Mouse (Mus musculus): ENCODE measurements around the gene Tnnc1. TPM values are rescaled to one million over a fixed set of nuclear protein-coding genes. Genes with fewer than 3 reads are reported as not detected.

Gene Tnnc1
- total RNA-seq, 2 experiments from 2014 or later = 4,706 to 5,436 TPM

DNA sequence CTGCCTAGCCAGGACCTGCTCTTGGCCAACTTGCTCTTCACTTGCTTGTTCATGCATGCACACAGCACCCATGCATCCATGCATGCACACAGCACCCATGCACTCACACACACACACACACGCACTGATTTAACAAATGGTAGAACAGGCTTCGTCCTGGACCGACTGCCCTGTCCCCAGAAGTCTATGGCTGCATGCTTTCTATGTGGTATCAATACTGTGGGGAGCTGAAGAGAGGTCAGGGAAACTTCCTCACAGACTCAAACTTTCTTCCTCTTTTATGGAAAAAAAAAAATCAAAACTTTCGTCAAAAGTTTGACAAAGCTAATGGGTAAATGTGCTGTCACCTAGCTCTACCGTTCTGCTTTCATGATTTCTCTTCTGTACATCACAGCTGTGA is 24.6 kb upstream of the Tnnc1 start:
- intact Hi-C loops (cut with DNase I) = no loop called here
- DNase-seq = no peak

- intact Hi-C loops (cut with DNase I) = no loop called here
- DNase-seq = no peak
Measured at GRCm38 (mm10) chr14:31184195-31184594, 23.9 kb upstream of the Tnnc1 start.

GRCm38 (mm10) chr14:31186656-31187055 is 21.5 kb upstream of the Tnnc1 start:
- peak in 1 of 2 experiments; percentile 54 for DNase-seq
- intact Hi-C loops (cut with DNase I) = no loop called here

GRCm38 (mm10) chr14:31188771-31189181 is 19.3 kb upstream of the Tnnc1 start:
- DNase-seq = no peak
- intact Hi-C loops (cut with DNase I) = no loop called here

DNA sequence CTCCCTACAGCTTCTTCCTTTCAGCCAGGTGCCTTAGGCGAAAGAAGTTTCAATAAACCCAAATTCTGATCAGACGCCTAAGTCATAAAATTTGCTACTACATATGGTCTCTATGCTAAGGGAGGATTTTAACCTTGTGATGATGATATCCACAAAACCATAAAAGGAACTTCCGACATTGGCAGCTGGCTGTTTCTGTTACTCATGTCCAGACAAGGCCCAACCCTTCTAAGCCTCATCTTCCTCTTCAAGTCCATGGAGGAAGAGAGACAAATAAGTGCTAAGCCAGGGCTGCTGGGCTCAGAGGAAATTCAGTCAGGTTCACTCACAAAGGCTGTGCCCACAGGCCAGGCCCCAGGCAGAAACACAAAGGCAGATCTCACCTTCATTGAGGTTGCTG is 18.8 kb upstream of the Tnnc1 start:
- intact Hi-C loops (cut with DNase I) = no loop called here

DNA sequence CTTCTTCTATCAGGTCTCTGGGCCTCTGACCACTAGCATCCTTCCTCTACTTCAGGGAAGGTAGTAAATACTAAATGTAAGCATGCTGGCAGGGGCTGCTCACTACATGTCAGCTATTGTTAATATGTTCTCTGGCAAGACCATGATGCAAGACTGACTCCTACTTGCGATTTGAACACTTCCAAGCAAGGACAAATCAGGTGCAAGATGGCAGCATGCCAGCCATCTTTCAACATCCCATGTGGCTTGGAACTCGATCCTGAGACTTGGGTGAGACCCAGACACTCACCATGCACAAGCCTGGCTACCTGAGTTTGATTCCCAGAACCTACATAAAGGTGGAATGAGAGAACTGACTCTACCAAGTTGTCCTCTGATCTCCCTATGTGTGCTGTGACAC is 16.2 kb upstream of the Tnnc1 start:
- intact Hi-C loops (cut with DNase I) = no loop called here
- DNase-seq = no peak

More for the DNA sequence above, 18.8 kb upstream of the Tnnc1 start:
- DNase-seq = no peak

GRCm38 (mm10) chr14:31193791-31194190 is 14.3 kb upstream of the Tnnc1 start:
- intact Hi-C loops (cut with DNase I) = loop anchor here (2.0 kb wide), 1 partner anchor 63 kb away; the partner anchor contains the start of gene Nt5dc2
- DNase-seq = no peak

DNA sequence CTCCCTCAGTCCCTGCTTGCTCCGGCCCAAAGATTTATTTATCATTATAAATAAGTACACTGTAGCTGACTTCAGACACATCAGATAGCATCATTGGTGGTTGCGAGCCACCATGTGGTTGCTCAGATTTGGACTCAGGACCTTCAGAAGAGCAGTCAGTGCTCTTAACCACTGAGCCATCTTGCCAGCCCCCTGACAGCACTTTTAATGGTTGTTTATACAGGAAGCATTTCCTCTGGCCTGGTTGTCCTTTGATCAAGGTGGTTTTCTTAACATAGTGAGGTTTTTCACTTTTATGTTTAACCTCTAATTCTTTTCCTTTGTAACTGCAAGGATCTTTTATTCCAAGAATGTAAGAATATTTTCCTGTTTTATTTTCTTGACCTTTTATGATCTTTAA is 13.7 kb upstream of the Tnnc1 start:
- DNase-seq = no peak
- intact Hi-C loops (cut with DNase I) = loop anchor here (2.0 kb wide), 1 partner anchor 64 kb away; the partner anchor contains the start of gene Nt5dc2

GRCm38 (mm10) chr14:31194891-31195513 is 13.1 kb upstream of the Tnnc1 start:
- DNase-seq = peak; percentile 83 to 87
- intact Hi-C loops (cut with DNase I) = loop anchor here (2.0 kb wide), 1 partner anchor 64 kb away; the partner anchor contains the start of gene Nt5dc2

- intact Hi-C loops (cut with DNase I) = loop anchor here (2.0 kb wide), 1 partner anchor 65 kb away; the partner anchor contains the start of gene Nt5dc2
- no peak for DNase-seq
Measured at GRCm38 (mm10) chr14:31195521-31195920, 12.6 kb upstream of the Tnnc1 start.

- DNase-seq = no peak
Measured at GRCm38 (mm10) chr14:31195968-31196367, 12.1 kb upstream of the Tnnc1 start.

GRCm38 (mm10) chr14:31197547-31198516 is 10.3 kb upstream of the Tnnc1 start:
- DNase-seq = no peak
- intact Hi-C loops (cut with DNase I) = no loop called here

More at GRCm38 (mm10) chr14:31195968-31196367, 12.1 kb upstream of the Tnnc1 start:
- intact Hi-C loops (cut with DNase I) = loop anchor here (2.0 kb wide), 1 partner anchor 65 kb away; the partner anchor contains the start of gene Nt5dc2

DNA sequence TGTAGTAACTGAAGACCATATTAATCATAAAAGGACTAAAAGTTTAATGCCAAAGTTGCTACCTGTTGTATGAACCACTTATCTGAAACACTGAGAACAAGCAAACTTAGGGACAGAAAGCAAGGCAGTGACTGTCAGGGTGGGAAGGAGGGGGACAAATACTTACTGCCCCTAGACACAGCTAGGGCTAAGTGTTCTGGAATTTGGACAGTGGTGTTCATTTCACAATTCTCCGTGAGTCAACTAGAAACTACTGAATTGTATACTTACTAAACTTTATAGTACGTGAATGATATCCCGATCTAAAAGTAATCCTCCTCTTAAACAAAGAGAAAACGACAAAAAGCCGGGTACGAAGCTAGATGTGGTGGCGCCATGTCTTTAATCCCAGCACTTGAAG is 8.5 kb upstream of the Tnnc1 start:
- intact Hi-C loops (cut with DNase I) = no loop called here
- DNase-seq = no peak

- intact Hi-C loops (cut with DNase I) = no loop called here
Measured at GRCm38 (mm10) chr14:31200038-31200437, 8.1 kb upstream of the Tnnc1 start.

DNA sequence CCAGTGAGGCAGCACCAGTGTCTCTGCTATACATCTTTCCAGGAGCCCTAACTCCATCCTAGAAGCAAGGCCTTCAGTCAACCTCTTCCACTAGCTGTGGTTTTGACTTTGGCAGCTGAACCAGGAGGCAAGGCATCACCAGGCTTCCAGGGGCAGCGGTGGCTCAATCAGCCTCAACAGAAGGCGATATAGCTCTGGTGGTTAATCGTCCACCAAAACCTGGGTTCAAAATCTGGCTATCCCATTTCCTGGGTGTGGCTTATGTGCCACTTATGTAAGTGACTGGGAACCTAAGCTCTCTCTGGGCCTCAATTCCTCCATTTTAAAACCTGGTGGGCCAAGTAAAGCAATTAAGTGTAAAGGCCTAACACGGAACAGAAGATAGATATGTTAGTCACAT is 3.3 kb upstream of the Tnnc1 start:
- intact Hi-C loops (cut with DNase I) = no loop called here
- no peak for DNase-seq

More at GRCm38 (mm10) chr14:31200038-31200437, 8.1 kb upstream of the Tnnc1 start:
- no peak for DNase-seq

DNA sequence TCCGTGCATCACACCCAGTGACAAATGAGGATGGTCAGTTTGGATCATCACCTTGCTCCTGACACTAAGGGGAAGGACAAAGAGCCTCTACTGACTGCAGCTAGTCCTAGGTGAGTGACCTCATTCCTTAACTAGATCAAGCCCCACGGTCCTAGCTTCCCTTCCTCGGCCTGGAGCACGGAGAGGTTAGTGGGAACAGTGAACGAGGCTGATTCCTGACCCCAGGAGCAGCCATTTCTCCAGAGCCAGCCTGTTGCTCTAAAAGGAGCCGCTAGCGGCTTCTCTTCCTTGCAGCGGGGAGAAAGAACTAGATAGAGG is 2.9 kb upstream of the Tnnc1 start:
- intact Hi-C loops (cut with DNase I) = no loop called here
- no peak for DNase-seq

- intact Hi-C loops (cut with DNase I) = no loop called here
- peak; percentile 64 to 70 for DNase-seq
Measured at GRCm38 (mm10) chr14:31205562-31206467, 2.3 kb upstream of the Tnnc1 start.

DNA sequence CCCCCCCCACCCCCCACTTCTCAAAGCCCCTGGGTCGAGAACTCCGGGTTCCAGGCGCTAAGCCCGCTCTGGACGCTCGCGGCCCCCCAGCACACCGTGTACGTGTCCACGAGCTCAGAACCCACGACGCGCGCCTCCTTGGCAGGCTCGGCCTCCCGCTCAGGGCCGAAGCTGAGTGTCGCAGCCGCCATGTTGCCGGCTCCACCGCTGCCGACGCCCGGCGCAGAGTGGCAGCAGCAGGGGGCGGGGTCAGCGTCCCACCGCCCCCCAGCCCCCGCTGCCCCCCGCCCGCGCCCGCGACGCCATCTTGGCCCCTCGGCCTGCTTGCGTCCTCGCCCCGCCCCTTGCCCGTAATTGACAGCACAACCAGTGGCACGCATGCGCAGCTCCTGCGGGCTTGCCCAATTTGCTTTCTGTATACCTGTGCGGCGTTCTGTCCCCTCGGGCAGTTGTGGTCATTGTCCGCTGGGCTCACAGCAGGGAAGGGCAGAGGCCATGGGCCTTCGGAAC is 1.6 kb upstream of the Tnnc1 start:
- intact Hi-C loops (cut with DNase I) = no loop called here
- DNase-seq = peak; percentile 95

- intact Hi-C loops (cut with DNase I) = no loop called here
- no peak for DNase-seq
Measured at GRCm38 (mm10) chr14:31207070-31207830, 862 bp upstream of the Tnnc1 start.
